Mouse (Mus musculus): ENCODE measurements around the gene Aspg.

Aspg gene

GRCm38 (mm10) chr12:112113710-112114109, 7.2 kb downstream of the Aspg start:
- peak; percentile 57 for DNase-seq (ENCODE audit: low read depth, low spot score)

- no peak for DNase-seq (ENCODE audit: low read depth, low spot score)
Measured at GRCm38 (mm10) chr12:112117006-112117405, 10.5 kb downstream of the Aspg start.

GRCm38 (mm10) chr12:112117649-112118048, 11.2 kb downstream of the Aspg start:
- DNase-seq (ENCODE audit: low read depth, low spot score), result no peak

GRCm38 (mm10) chr12:112121188-112121587, 14.7 kb downstream of the Aspg start:
- DNase-seq (ENCODE audit: low read depth, low spot score), result no peak

GRCm38 (mm10) chr12:112125903-112126302, 19.4 kb downstream of the Aspg start:
- DNase-seq (ENCODE audit: low read depth, low spot score), result no peak

GRCm38 (mm10) chr12:112126931-112127635, 20.6 kb downstream of the Aspg start:
- DNase-seq (ENCODE audit: low read depth, low spot score), result no peak

GRCm38 (mm10) chr12:112128526-112128925, 22.0 kb downstream of the Aspg start:
- DNase-seq (ENCODE audit: low read depth, low spot score), result no peak

GRCm38 (mm10) chr12:112129300-112129856, 22.9 kb downstream of the Aspg start:
- no peak for DNase-seq (ENCODE audit: low read depth, low spot score)

- DNase-seq (ENCODE audit: low read depth, low spot score), result peak; percentile 80
Measured at GRCm38 (mm10) chr12:112130161-112130860, 23.8 kb downstream of the Aspg start.

GRCm38 (mm10) chr12:112130957-112131356, 24.5 kb downstream of the Aspg start:
- DNase-seq (ENCODE audit: low read depth, low spot score), result no peak

- DNase-seq (ENCODE audit: low read depth, low spot score), result peak; percentile 60
Measured at GRCm38 (mm10) chr12:112140231-112140630, 33.8 kb downstream of the Aspg start.

- no peak for DNase-seq (ENCODE audit: low read depth, low spot score)
Measured at GRCm38 (mm10) chr12:112140745-112141144, 34.3 kb downstream of the Aspg start.

- no peak for DNase-seq (ENCODE audit: low read depth, low spot score)
Measured at GRCm38 (mm10) chr12:112141300-112141699, 34.8 kb downstream of the Aspg start.

- DNase-seq (ENCODE audit: low read depth, low spot score), result no peak
Measured at GRCm38 (mm10) chr12:112143116-112143832, 36.8 kb downstream of the Aspg start.

GRCm38 (mm10) chr12:112143833-112144201, 37.3 kb downstream of the Aspg start:
- DNase-seq (ENCODE audit: low read depth, low spot score), result no peak

- no peak for DNase-seq (ENCODE audit: low read depth, low spot score)
Measured at GRCm38 (mm10) chr12:112144377-112145115, 38.1 kb downstream of the Aspg start.

- DNase-seq (ENCODE audit: low read depth, low spot score), result peak; percentile 67
Measured at GRCm38 (mm10) chr12:112145211-112145874, 38.9 kb downstream of the Aspg start.

GRCm38 (mm10) chr12:112145875-112146651, 39.6 kb downstream of the Aspg start, which contains the start of gene Kif26a:
TSS of gene Kif26a (plus strand) at chr12:112146208.
- DNase-seq (ENCODE audit: low read depth, low spot score), result peak; percentile 55

- DNase-seq (ENCODE audit: low read depth, low spot score), result no peak
Measured at GRCm38 (mm10) chr12:112147365-112147764, 40.9 kb downstream of the Aspg start.

- DNase-seq (ENCODE audit: low read depth, low spot score), result no peak
Measured at GRCm38 (mm10) chr12:112150011-112150410, 43.5 kb downstream of the Aspg start.

Measured in CD4-positive helper T cell, adult 2 months (primary cell).